Mouse (Mus musculus): ENCODE results near the gene Commd7.

DNA sequence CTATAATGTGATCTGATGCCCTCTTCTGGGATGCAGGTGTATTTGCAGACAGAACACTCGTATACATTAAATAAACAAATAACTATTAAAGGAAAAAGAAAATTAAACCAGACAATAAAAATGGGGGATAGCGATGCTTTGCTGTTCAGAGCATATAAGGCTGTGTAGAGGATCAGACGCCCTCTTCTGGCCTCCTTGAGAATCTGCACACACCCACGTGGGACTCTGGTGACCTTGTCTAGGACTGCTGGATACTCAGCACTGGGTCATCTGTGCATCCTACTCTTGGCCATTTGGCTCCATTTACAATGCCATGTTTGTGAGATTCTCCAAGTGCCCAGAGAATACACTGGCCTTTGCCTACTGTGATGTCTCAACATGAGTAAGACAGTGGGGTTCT lies 28.9 kb downstream of the Commd7 start:
- TF ChIP-seq GATA1 (IDR thresholded peaks at IDR 0.05; ENCODE audit: borderline replicate concordance, low read length) (no peak), FLI1 (IDR thresholded peaks at IDR 0.05; ENCODE audit: low read length) (no peak)

All from megakaryocyte, embryonic 14.5 days (primary cell).